Mouse (Mus musculus) neural tube, embryonic 10.5 days (tissue): ENCODE measurements around the gene Hacl1.

Experiments used
- DNase-seq: peaks from one replicate; pipeline ENCODE4 v3.0.0-alpha.2; 2017; ENCODE audit warnings: low spot score; ENCODE audit errors: extremely low spot score

The Hacl1 gene

GRCm38 (mm10) chr14:31662555-31663211 is 21.6 kb upstream of the Hacl1 start:
- peak; percentile 50 for DNase-seq

DNA sequence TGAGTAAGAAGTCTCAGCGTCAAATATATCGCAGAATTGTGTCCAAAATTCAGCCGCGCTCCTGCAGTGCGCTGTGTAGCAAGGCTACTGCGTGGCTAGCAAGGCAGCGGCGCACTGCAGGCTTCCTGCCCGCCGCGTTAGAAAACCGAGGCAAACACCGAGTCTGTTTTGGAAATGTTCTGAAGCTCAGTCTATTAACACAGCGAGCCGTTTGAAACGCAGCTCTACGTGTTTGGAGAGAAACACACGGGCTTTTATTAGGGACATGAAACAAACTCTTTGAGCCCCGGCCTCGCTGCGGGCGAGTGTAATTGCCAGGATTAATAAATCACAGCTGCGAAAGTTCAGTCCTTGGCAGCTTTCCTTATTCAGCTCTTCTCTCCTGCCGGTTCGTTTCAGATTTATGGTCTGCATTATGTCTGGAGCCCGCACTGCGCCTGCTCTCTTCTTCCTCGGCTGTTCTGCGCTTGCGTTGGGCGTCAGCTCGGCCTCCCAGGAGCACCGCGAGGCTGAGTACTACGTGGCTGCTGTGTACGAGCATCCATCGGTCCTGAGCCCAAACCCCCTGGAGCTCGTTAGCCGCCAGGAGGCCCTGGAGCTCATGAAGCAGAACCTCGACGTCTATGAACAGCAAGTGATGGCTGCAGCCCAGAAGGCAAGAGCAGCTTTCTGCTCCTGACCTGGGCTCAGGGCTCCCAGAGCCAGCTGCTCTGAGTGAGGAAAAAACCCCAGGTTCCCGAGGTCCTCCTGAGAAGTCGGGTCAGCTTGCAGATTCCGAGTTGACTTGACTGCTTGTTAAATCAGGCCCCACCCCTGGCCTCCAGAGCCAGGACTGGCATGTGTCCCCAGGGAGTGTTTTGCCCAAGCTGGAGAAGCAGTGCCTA is 20.8 kb upstream of the Hacl1 start:
- peak; percentile 87 for DNase-seq

- DNase-seq: no peak
Measured at GRCm38 (mm10) chr14:31660312-31661093, 19.4 kb upstream of the Hacl1 start.

- DNase-seq: no peak
Measured at GRCm38 (mm10) chr14:31659501-31660181, 18.6 kb upstream of the Hacl1 start.

- no peak for DNase-seq
Measured at GRCm38 (mm10) chr14:31658126-31658680, 17.1 kb upstream of the Hacl1 start.

GRCm38 (mm10) chr14:31656857-31657645 is 16.0 kb upstream of the Hacl1 start:
- DNase-seq: peak; percentile 76

- no peak for DNase-seq
Measured at GRCm38 (mm10) chr14:31656386-31656785, 15.3 kb upstream of the Hacl1 start.

DNA sequence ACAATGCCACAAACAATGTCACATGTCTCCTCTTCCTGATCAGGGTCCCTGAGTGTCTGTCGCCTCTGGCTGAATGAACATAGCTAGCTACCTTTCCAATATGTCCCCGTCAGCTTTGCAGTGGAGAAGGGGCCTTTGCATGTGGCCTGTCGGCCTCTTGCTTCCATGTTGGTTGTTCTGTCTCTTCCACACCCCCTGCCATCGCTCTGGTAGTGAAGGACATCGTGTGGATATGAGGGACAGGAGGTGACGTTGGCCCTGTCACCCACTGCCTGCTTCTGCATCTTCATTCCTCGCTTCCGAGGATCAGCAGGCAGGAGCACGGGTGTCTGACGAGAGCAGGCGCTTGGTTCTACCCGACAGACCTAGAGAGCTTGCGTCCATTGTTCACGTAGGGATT is 14.3 kb upstream of the Hacl1 start:
- DNase-seq: no peak

GRCm38 (mm10) chr14:31654816-31655215 is 13.7 kb upstream of the Hacl1 start:
- DNase-seq: no peak

DNA sequence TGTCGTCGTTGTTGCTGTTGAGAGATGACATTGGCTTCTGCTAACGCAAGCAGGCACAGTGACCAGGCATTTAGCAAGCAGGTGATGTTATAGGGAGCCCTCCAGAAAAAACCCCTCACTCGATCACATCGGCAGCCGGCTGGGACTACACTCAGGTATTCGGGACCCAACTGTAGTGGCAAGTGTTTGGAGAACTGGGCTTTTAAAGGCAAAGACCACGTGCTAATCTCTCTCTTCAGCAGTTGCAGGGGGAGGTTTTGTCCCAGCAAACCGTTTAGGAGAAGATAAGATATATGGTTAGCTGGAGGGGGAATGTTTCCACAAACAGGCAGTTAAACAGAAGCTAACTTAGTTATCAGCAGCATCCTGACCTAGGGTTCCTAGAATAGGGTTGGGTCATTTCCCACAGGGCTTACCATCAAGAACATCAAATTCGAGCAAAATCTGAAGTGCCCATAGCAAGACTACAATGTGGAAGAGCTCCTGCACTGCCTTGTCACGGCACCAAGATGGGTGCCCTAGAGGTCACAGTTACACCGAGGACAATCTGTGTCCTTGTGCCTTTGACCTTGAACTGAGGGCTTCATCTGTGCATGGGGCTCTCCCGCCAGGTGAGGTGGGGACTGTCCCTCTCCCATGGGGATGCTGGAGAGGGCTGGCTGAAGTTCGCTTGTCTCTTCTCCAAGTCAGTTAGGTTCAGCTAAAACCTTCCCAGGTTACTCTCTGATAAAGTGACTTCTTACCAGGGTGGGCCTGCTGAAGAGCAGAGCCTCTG is 12.2 kb upstream of the Hacl1 start:
- DNase-seq: no peak

GRCm38 (mm10) chr14:31652624-31653023 is 11.5 kb upstream of the Hacl1 start:
- DNase-seq: no peak

DNA sequence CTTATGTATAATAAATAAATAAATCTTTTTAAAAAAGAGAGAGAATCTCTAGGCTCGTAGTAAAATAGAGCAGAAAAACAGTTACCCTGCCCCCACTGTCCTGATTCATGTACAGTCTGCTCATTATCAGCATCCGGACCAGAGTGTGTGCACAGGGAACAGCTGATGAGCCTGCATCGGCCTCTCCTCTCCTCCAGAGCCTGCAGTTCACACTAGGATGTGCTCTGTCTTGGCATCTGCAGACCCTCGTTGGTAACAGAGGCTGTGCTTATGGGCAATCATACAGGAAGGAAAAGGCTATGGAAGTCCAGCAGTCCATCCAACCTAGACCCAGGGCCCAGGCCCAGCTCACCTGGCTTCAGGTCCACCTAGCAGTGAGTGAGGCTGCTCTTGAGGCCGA is 11.0 kb upstream of the Hacl1 start:
- DNase-seq: no peak

GRCm38 (mm10) chr14:31651206-31651605 is 10.1 kb upstream of the Hacl1 start:
- no peak for DNase-seq

DNA sequence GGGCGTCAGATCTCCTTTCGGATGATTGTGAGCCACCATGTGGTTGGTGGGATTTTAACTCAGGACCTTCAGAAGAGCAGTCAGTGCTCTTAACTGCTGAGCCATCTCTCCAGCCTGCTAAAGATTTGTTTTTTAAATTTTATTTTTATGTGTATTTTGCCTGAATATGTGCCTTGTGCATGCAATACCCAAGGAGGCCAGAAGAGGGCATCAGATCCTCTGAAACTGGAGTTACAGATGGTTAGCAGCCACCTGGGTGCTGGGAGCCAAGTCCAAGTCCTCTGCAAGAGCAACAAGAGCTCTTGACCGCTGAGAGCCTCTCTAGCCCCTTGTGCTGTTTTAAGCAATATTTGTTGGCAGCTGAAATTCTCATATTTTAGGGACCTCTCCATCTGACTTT is 9.3 kb upstream of the Hacl1 start:
- no peak for DNase-seq

DNA sequence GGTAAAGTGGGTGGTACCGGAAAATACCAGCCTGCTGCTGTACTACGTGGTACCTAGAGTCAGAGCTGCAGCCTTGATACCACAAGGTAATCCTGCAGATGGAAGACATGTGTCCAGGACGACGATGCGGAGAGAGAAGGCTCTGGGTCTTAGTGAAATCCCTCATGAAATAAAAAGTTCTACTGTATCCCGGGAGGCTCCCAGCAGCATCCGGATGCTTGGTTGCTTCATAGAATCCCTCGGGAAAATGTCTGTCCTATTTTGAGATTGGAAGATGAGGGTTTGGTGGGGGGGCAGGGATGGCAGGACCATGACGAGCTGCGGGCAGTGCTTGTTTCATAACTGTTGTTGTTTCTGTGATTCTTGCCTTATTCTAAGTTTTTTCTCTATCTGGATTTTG is 6.9 kb upstream of the Hacl1 start:
- no peak for DNase-seq

- no peak for DNase-seq
Measured at GRCm38 (mm10) chr14:31645920-31646319, 4.8 kb upstream of the Hacl1 start.

DNA sequence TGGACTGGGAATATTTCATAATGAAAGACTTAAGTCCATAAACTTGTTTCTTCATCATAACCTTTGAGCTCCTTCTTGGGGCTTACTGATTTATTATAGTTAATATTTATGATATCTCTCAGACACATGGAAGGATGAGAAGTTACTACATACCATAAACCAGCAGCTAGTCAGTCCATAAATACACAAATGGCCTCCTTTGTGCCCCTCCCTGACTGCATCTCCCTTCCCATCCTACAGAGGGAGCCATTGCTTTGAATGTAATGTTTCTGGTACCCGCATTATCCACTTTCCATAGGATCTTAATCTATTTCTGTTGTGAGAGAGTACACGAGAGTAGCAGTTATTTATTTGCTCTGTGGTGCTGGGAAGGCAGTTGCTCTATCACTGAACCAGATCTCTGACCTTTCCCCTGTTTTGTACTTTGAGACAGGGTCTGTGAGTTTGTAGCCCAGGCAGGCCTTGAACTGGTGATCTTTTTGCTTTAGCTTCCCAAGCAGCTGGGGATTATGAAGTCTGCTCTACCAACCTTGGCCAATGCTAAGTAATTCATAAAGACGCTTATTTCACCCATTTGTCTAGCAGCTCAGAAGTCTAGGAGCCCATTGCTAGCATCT is 4.0 kb upstream of the Hacl1 start:
- DNase-seq: no peak

GRCm38 (mm10) chr14:31644183-31644830 is 3.2 kb upstream of the Hacl1 start:
- no peak for DNase-seq
